Mouse (Mus musculus) cerebellum, adult 9-10 months (tissue): ENCODE results near the gene Caap1.

Experiments used
- DNase-seq: peaks from one replicate; pipeline ENCODE4 v3.0.0; 2022

The Caap1 gene

GRCm38 (mm10) chr4:94556265-94557054 is at the start of gene Caap1, which contains the start of gene Gm10306:
Gene Caap1, minus strand, starts transcription at chr4:94556796.
Gene Gm10306, plus strand, starts transcription at chr4:94556546.
- peak; percentile 89 for DNase-seq

- DNase-seq = no peak
These were observed 49.0 kb upstream of the Caap1 start for GRCm38 (mm10) chr4:94605591-94605990.

- no peak for DNase-seq
These were observed 47.9 kb upstream of the Caap1 start for GRCm38 (mm10) chr4:94604452-94605019.

- peak; percentile 86 for DNase-seq
These were observed 46.5 kb upstream of the Caap1 start, which contains the start of gene Plaa for GRCm38 (mm10) chr4:94603031-94603629. Gene Plaa, minus strand, starts transcription at chr4:94603244.

- DNase-seq = no peak
These were observed 46.0 kb upstream of the Caap1 start for GRCm38 (mm10) chr4:94602496-94603030.

GRCm38 (mm10) chr4:94601395-94601794 is 44.8 kb upstream of the Caap1 start:
- DNase-seq = peak; percentile 25

- no peak for DNase-seq
These were observed 36.1 kb upstream of the Caap1 start for GRCm38 (mm10) chr4:94592709-94593108.

GRCm38 (mm10) chr4:94591765-94592381 is 35.3 kb upstream of the Caap1 start:
- DNase-seq = no peak

GRCm38 (mm10) chr4:94572677-94573076 is 16.1 kb upstream of the Caap1 start:
- no peak for DNase-seq

- DNase-seq = no peak
These were observed 7.7 kb upstream of the Caap1 start for GRCm38 (mm10) chr4:94564297-94564696.

- no peak for DNase-seq
These were observed 5.5 kb upstream of the Caap1 start for GRCm38 (mm10) chr4:94561954-94562648.

- no peak for DNase-seq
These were observed 3.7 kb upstream of the Caap1 start for GRCm38 (mm10) chr4:94560316-94560715.

GRCm38 (mm10) chr4:94559266-94559665 is 2.7 kb upstream of the Caap1 start:
- DNase-seq = no peak

- DNase-seq = peak; percentile 37
These were observed 549 bp upstream of the Caap1 start for GRCm38 (mm10) chr4:94557145-94557544.

- no peak for DNase-seq
These were observed 1.6 kb downstream of the Caap1 start for GRCm38 (mm10) chr4:94554955-94555494.

- no peak for DNase-seq
These were observed 12.3 kb downstream of the Caap1 start for GRCm38 (mm10) chr4:94544321-94544720.

GRCm38 (mm10) chr4:94543041-94543440 is 13.6 kb downstream of the Caap1 start:
- no peak for DNase-seq

- no peak for DNase-seq
These were observed 23.4 kb downstream of the Caap1 start for GRCm38 (mm10) chr4:94533205-94533604.

GRCm38 (mm10) chr4:94529448-94529847 is 27.1 kb downstream of the Caap1 start:
- no peak for DNase-seq

GRCm38 (mm10) chr4:94523321-94523720 is 33.3 kb downstream of the Caap1 start:
- DNase-seq = peak; percentile 23

GRCm38 (mm10) chr4:94517631-94518030 is 39.0 kb downstream of the Caap1 start:
- DNase-seq = peak; percentile 19

GRCm38 (mm10) chr4:94515366-94515765 is 41.2 kb downstream of the Caap1 start:
- no peak for DNase-seq
